Mouse (Mus musculus): ENCODE data around the gene Ppat.
A peak's percentile ranks its signal among the peaks of the same experiment; 100 is the strongest.
"Not testable (repeated sequence)": the region's sequence is repeated elsewhere in the genome, so short reads cannot be mapped to it uniquely, and the experiment has no call there.

Gene Ppat

GRCm38 (mm10) chr5:76951106-76952027 lies at the start of gene Ppat, which contains the start of gene Paics:
TSS of gene Ppat (minus strand) at chr5:76951578.
TSS of gene Paics (plus strand) at chr5:76951307.
- peak; percentile 98 to 99 for DNase-seq (ENCODE audit: low spot score in 2 of 2)

GRCm38 (mm10) chr5:76998416-76998815 lies 47.0 kb upstream of the Ppat start:
- DNase-seq (ENCODE audit: low spot score in 2 of 2), result no peak

- DNase-seq (ENCODE audit: low spot score in 2 of 2), result no peak
These were observed 41.9 kb upstream of the Ppat start for GRCm38 (mm10) chr5:76993174-76993814.

GRCm38 (mm10) chr5:76990789-76991188 lies 39.4 kb upstream of the Ppat start:
- DNase-seq (ENCODE audit: low spot score in 2 of 2), result no peak

GRCm38 (mm10) chr5:76984015-76984414 lies 32.6 kb upstream of the Ppat start:
- DNase-seq (ENCODE audit: low spot score in 2 of 2), result no peak

GRCm38 (mm10) chr5:76975736-76976135 lies 24.4 kb upstream of the Ppat start:
- no peak for DNase-seq (ENCODE audit: low spot score in 2 of 2)

GRCm38 (mm10) chr5:76974554-76975285 lies 23.3 kb upstream of the Ppat start, which contains the start of gene Srp72:
TSS of gene Srp72 (plus strand) at chr5:76974683.
- peak; percentile 77 to 78 for DNase-seq (ENCODE audit: low spot score in 2 of 2)

- DNase-seq (ENCODE audit: low spot score in 2 of 2), result no peak
These were observed 22.8 kb upstream of the Ppat start for GRCm38 (mm10) chr5:76974207-76974553.

GRCm38 (mm10) chr5:76973488-76973887 lies 22.1 kb upstream of the Ppat start:
- DNase-seq (ENCODE audit: low spot score in 2 of 2), result no peak

- DNase-seq (ENCODE audit: low spot score in 2 of 2), result not testable (repeated sequence)
These were observed 19.7 kb upstream of the Ppat start for GRCm38 (mm10) chr5:76971115-76971514.

- DNase-seq (ENCODE audit: low spot score in 2 of 2), result no peak
These were observed 17.9 kb upstream of the Ppat start for GRCm38 (mm10) chr5:76969250-76969649.

- DNase-seq (ENCODE audit: low spot score in 2 of 2), result no peak
These were observed 13.3 kb upstream of the Ppat start for GRCm38 (mm10) chr5:76964651-76965050.

- no peak for DNase-seq (ENCODE audit: low spot score in 2 of 2)
These were observed 11.2 kb upstream of the Ppat start for GRCm38 (mm10) chr5:76962545-76962944.

- DNase-seq (ENCODE audit: low spot score in 2 of 2), result no peak
These were observed 8.2 kb upstream of the Ppat start for GRCm38 (mm10) chr5:76959587-76959986.

- DNase-seq (ENCODE audit: low spot score in 2 of 2), result no peak
These were observed 6.6 kb upstream of the Ppat start for GRCm38 (mm10) chr5:76957954-76958353.

- DNase-seq (ENCODE audit: low spot score in 2 of 2), result no peak
These were observed 4.1 kb upstream of the Ppat start for GRCm38 (mm10) chr5:76955474-76955873.

- no peak for DNase-seq (ENCODE audit: low spot score in 2 of 2)
These were observed 3.0 kb upstream of the Ppat start for GRCm38 (mm10) chr5:76954271-76954900.

- DNase-seq (ENCODE audit: low spot score in 2 of 2), result no peak
These were observed 2.4 kb upstream of the Ppat start for GRCm38 (mm10) chr5:76953794-76954193.

GRCm38 (mm10) chr5:76952112-76953040 lies 998 bp upstream of the Ppat start:
- DNase-seq (ENCODE audit: low spot score in 2 of 2), result no peak

GRCm38 (mm10) chr5:76950343-76951105 lies 854 bp downstream of the Ppat start:
- DNase-seq (ENCODE audit: low spot score in 2 of 2), result no peak

Data from heart, adult 9 months (tissue).